Mouse (Mus musculus): ENCODE results near the gene Ccdc82. TPM values are rescaled to one million over a fixed set of nuclear protein-coding genes. Genes with fewer than 3 reads are reported as not detected.
A peak's percentile ranks its signal among the peaks of the same experiment; 100 is the strongest.

The Ccdc82 gene
- polyA plus RNA-seq (2014; fragmentation: Nextera tagmentation; extraction: Ambion mirVana), result 14.0 and 15.8 TPM in 2 replicates

- DNase-seq (peak; percentile 92), ATAC-seq (ENCODE audit: low FRiP score, low TSS enrichment) (peak; percentile 98)
- H3K4me1 ChIP-seq (ENCODE audit: control insufficient read depth, insufficient read depth, low read length), result peaks cover 18% of the 10 kb centered on the region
- no peaks in the 10 kb centered on the region for H3K27me3 ChIP-seq (ENCODE audit: control insufficient read depth, insufficient read depth, low read length)
- H3K9me3 ChIP-seq (ENCODE audit: control insufficient read depth, low read length), result no peaks in the 10 kb centered on the region
- H3K36me3 ChIP-seq (ENCODE audit: control insufficient read depth, insufficient read depth, low read length), result no peaks in the 10 kb centered on the region
- H3K4me3 ChIP-seq (replicated peaks; ENCODE audit: low read depth, low read length), result peak within 1 kb of the TSS; percentile 52
- 3% methylated on average over 33 of the region's 39 CpGs for WGBS
- H3K9ac ChIP-seq (replicated peaks; ENCODE audit: low read length), result peak within 1 kb of the TSS; percentile 59
- H3K27ac ChIP-seq (replicated peaks; ENCODE audit: low read depth, low read length), result peak within 1 kb of the TSS; percentile 73
- peak within 1 kb of the TSS; percentile 75 for H3K4me2 ChIP-seq (ENCODE audit: low read length)
Measured at GRCm38 (mm10) chr9:13246815-13247638, at the start of gene Ccdc82. TSS of gene Ccdc82 (plus strand) at chr9:13246955.

- WGBS, result 86% methylated on average over 3 of the region's 3 CpGs
- no peak for DNase-seq
- Histone ChIP-seq H3K9ac (replicated peaks; ENCODE audit: low read length) (no peak overlapping the region), H3K36me3 (ENCODE audit: control insufficient read depth, insufficient read depth, low read length) (no peaks in the 10 kb centered on the region), H3K4me2 (ENCODE audit: low read length) (no peak overlapping the region), H3K27ac (replicated peaks; ENCODE audit: low read depth, low read length) (no peak overlapping the region), H3K4me1 (ENCODE audit: control insufficient read depth, insufficient read depth, low read length) (no peaks in the 10 kb centered on the region), H3K4me3 (replicated peaks; ENCODE audit: low read depth, low read length) (no peak overlapping the region), H3K27me3 (ENCODE audit: control insufficient read depth, insufficient read depth, low read length) (no peaks in the 10 kb centered on the region), H3K9me3 (ENCODE audit: control insufficient read depth, low read length) (no peaks in the 10 kb centered on the region)
- no peak for ATAC-seq (ENCODE audit: low FRiP score, low TSS enrichment)
Measured at GRCm38 (mm10) chr9:13200079-13200478, 46.7 kb upstream of the Ccdc82 start.

- H3K9me3 ChIP-seq (ENCODE audit: control insufficient read depth, low read length), result no peaks in the 10 kb centered on the region
- H3K36me3 ChIP-seq (ENCODE audit: control insufficient read depth, insufficient read depth, low read length), result no peaks in the 10 kb centered on the region
- no peak overlapping the region for H3K4me3 ChIP-seq (replicated peaks; ENCODE audit: low read depth, low read length)
- no peak overlapping the region for H3K4me2 ChIP-seq (ENCODE audit: low read length)
- no peak for ATAC-seq (ENCODE audit: low FRiP score, low TSS enrichment)
- H3K9ac ChIP-seq (replicated peaks; ENCODE audit: low read length), result no peak overlapping the region
- H3K27me3 ChIP-seq (ENCODE audit: control insufficient read depth, insufficient read depth, low read length), result no peaks in the 10 kb centered on the region
- 87% methylated on average over 1 of the region's 1 CpGs for WGBS
- H3K27ac ChIP-seq (replicated peaks; ENCODE audit: low read depth, low read length), result no peak overlapping the region
- H3K4me1 ChIP-seq (ENCODE audit: control insufficient read depth, insufficient read depth, low read length), result no peaks in the 10 kb centered on the region
- DNase-seq, result no peak
Measured at GRCm38 (mm10) chr9:13203109-13203508, 43.6 kb upstream of the Ccdc82 start.

- no peak overlapping the region for H3K27ac ChIP-seq (replicated peaks; ENCODE audit: low read depth, low read length)
- no peaks in the 10 kb centered on the region for H3K36me3 ChIP-seq (ENCODE audit: control insufficient read depth, insufficient read depth, low read length)
- H3K27me3 ChIP-seq (ENCODE audit: control insufficient read depth, insufficient read depth, low read length), result no peaks in the 10 kb centered on the region
- DNase-seq (no peak), ATAC-seq (ENCODE audit: low FRiP score, low TSS enrichment) (no peak)
- no peaks in the 10 kb centered on the region for H3K9me3 ChIP-seq (ENCODE audit: control insufficient read depth, low read length)
- WGBS, result 89% methylated on average over 5 of the region's 5 CpGs
- H3K4me2 ChIP-seq (ENCODE audit: low read length), result no peak overlapping the region
- no peak overlapping the region for H3K9ac ChIP-seq (replicated peaks; ENCODE audit: low read length)
- no peaks in the 10 kb centered on the region for H3K4me1 ChIP-seq (ENCODE audit: control insufficient read depth, insufficient read depth, low read length)
- H3K4me3 ChIP-seq (replicated peaks; ENCODE audit: low read depth, low read length), result no peak overlapping the region
Measured at GRCm38 (mm10) chr9:13203681-13204080, 43.1 kb upstream of the Ccdc82 start.

- ATAC-seq (ENCODE audit: low FRiP score, low TSS enrichment) (no peak), DNase-seq (no peak)
- Histone ChIP-seq H3K9ac (replicated peaks; ENCODE audit: low read length) (no peak overlapping the region), H3K27me3 (ENCODE audit: control insufficient read depth, insufficient read depth, low read length) (no peaks in the 10 kb centered on the region), H3K4me3 (replicated peaks; ENCODE audit: low read depth, low read length) (no peak overlapping the region), H3K27ac (replicated peaks; ENCODE audit: low read depth, low read length) (no peak overlapping the region), H3K4me2 (ENCODE audit: low read length) (no peak overlapping the region), H3K36me3 (ENCODE audit: control insufficient read depth, insufficient read depth, low read length) (no peaks in the 10 kb centered on the region), H3K4me1 (ENCODE audit: control insufficient read depth, insufficient read depth, low read length) (no peaks in the 10 kb centered on the region), H3K9me3 (ENCODE audit: control insufficient read depth, low read length) (no peaks in the 10 kb centered on the region)
- 20% methylated on average over 2 of the region's 2 CpGs for WGBS
Measured at GRCm38 (mm10) chr9:13206369-13206768, 40.4 kb upstream of the Ccdc82 start.

- Histone ChIP-seq H3K9me3 (ENCODE audit: control insufficient read depth, low read length) (no peaks in the 10 kb centered on the region), H3K4me3 (replicated peaks; ENCODE audit: low read depth, low read length) (no peak overlapping the region), H3K4me2 (ENCODE audit: low read length) (no peak overlapping the region), H3K27ac (replicated peaks; ENCODE audit: low read depth, low read length) (no peak overlapping the region), H3K9ac (replicated peaks; ENCODE audit: low read length) (no peak overlapping the region), H3K36me3 (ENCODE audit: control insufficient read depth, insufficient read depth, low read length) (no peaks in the 10 kb centered on the region), H3K4me1 (ENCODE audit: control insufficient read depth, insufficient read depth, low read length) (no peaks in the 10 kb centered on the region), H3K27me3 (ENCODE audit: control insufficient read depth, insufficient read depth, low read length) (no peaks in the 10 kb centered on the region)
- DNase-seq (no peak), ATAC-seq (ENCODE audit: low FRiP score, low TSS enrichment) (no peak)
- WGBS, result 91% methylated on average over 1 of the region's 1 CpGs
Measured at GRCm38 (mm10) chr9:13225872-13226271, 20.9 kb upstream of the Ccdc82 start.

GRCm38 (mm10) chr9:13230553-13230952 lies 16.2 kb upstream of the Ccdc82 start:
- no peaks in the 10 kb centered on the region for H3K36me3 ChIP-seq (ENCODE audit: control insufficient read depth, insufficient read depth, low read length)
- no peak overlapping the region for H3K4me2 ChIP-seq (ENCODE audit: low read length)
- DNase-seq, result no peak
- H3K9ac ChIP-seq (replicated peaks; ENCODE audit: low read length), result no peak overlapping the region
- no peak overlapping the region for H3K4me3 ChIP-seq (replicated peaks; ENCODE audit: low read depth, low read length)
- no peaks in the 10 kb centered on the region for H3K27me3 ChIP-seq (ENCODE audit: control insufficient read depth, insufficient read depth, low read length)
- no peaks in the 10 kb centered on the region for H3K9me3 ChIP-seq (ENCODE audit: control insufficient read depth, low read length)
- no peak overlapping the region for H3K27ac ChIP-seq (replicated peaks; ENCODE audit: low read depth, low read length)
- ATAC-seq (ENCODE audit: low FRiP score, low TSS enrichment), result no peak
- 18% methylated on average over 4 of the region's 4 CpGs for WGBS
- H3K4me1 ChIP-seq (ENCODE audit: control insufficient read depth, insufficient read depth, low read length), result no peaks in the 10 kb centered on the region

GRCm38 (mm10) chr9:13231545-13232216 lies 15.1 kb upstream of the Ccdc82 start:
- H3K4me3 ChIP-seq (replicated peaks; ENCODE audit: low read depth, low read length), result no peak overlapping the region
- no peak; the same call in 1 of the 2 replicates for ATAC-seq (ENCODE audit: low FRiP score, low TSS enrichment)
- no peak overlapping the region for H3K9ac ChIP-seq (replicated peaks; ENCODE audit: low read length)
- H3K36me3 ChIP-seq (ENCODE audit: control insufficient read depth, insufficient read depth, low read length), result no peaks in the 10 kb centered on the region
- 19% methylated on average over 5 of the region's 5 CpGs for whole genome bisulfite sequencing
- no peaks in the 10 kb centered on the region for H3K9me3 ChIP-seq (ENCODE audit: control insufficient read depth, low read length)
- no peaks in the 10 kb centered on the region for H3K4me1 ChIP-seq (ENCODE audit: control insufficient read depth, insufficient read depth, low read length)
- no peaks in the 10 kb centered on the region for H3K27me3 ChIP-seq (ENCODE audit: control insufficient read depth, insufficient read depth, low read length)
- no peak overlapping the region for H3K4me2 ChIP-seq (ENCODE audit: low read length)
- H3K27ac ChIP-seq (replicated peaks; ENCODE audit: low read depth, low read length), result no peak overlapping the region
- DNase-seq, result peak; percentile 87

GRCm38 (mm10) chr9:13242321-13242720 lies 4.4 kb upstream of the Ccdc82 start:
- no peak overlapping the region for H3K4me2 ChIP-seq (ENCODE audit: low read length)
- H3K4me3 ChIP-seq (replicated peaks; ENCODE audit: low read depth, low read length), result no peak overlapping the region
- DNase-seq (peak; percentile 79), ATAC-seq (ENCODE audit: low FRiP score, low TSS enrichment) (no peak)
- H3K27ac ChIP-seq (replicated peaks; ENCODE audit: low read depth, low read length), result no peak overlapping the region
- peaks cover 13% of the 10 kb centered on the region for H3K4me1 ChIP-seq (ENCODE audit: control insufficient read depth, insufficient read depth, low read length)
- H3K36me3 ChIP-seq (ENCODE audit: control insufficient read depth, insufficient read depth, low read length), result 0 out of 2 replicates have a peak, but pooled peaks cover 3% of the 10 kb centered on the region
- no peak overlapping the region for H3K9ac ChIP-seq (replicated peaks; ENCODE audit: low read length)
- no peaks in the 10 kb centered on the region for H3K27me3 ChIP-seq (ENCODE audit: control insufficient read depth, insufficient read depth, low read length)
- no peaks in the 10 kb centered on the region for H3K9me3 ChIP-seq (ENCODE audit: control insufficient read depth, low read length)
